Mouse (Mus musculus): ENCODE data around the gene Dgkh. TPM values are rescaled to one million over a fixed set of nuclear protein-coding genes. Genes with fewer than 3 reads are reported as not detected.

Gene Dgkh
- polyA plus RNA-seq, 1 experiment from 2014 or later: 1.7 TPM

DNA sequence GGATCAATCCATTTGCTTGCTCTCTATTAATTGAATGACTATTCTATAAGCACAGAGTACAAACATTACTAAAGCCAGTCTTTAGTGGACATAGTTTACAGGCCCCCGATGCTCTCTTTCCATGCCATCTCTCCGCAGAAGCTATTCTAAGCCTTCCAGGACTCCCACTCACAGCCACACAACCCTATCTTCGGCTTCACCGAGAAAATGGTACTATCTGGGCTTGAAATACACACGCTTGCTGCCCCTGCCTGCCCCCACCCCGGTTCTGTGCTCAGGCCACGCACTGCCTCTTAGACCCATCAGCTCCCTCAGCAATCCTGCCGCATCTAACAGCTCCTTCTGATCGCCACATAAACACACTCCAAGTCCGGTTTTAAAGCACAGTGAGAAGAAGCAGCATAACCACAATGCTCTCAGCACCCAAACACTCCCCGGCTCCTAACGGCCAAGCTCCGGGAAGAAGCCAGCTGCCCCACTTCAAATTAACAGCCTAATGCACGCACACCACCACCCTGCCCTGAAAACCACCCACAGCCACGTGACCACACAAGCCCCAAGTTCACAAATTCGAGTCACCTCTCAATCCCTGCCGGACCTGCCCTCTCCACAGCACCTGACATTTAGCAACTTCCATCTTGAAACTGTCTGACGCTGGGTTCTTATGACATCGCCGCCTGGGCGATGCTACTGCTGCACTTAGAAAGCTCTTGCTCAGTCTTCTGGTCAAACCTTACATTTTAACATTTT is 82.9 kb downstream of the Dgkh start:
- Histone ChIP-seq H3K4me2 (no peak overlapping the region), H3K4me3 (no peak overlapping the region), H3K27me3 (no peaks in the 10 kb centered on the region), H3K27ac (no peak overlapping the region), H3K36me3 (0 out of 2 replicates have a peak, but pooled peaks cover 2% of the 10 kb centered on the region), H3K9me3 (no peaks in the 10 kb centered on the region), H3K9ac (no peak overlapping the region), H3K4me1 (no peaks in the 10 kb centered on the region)
- no peak for ATAC-seq (ENCODE audit: insufficient number of reproducible peaks, insufficient read depth, low FRiP score, low TSS enrichment, low read depth)
- WGBS: 90% methylated on average over 21 of the region's 21 CpGs

DNA sequence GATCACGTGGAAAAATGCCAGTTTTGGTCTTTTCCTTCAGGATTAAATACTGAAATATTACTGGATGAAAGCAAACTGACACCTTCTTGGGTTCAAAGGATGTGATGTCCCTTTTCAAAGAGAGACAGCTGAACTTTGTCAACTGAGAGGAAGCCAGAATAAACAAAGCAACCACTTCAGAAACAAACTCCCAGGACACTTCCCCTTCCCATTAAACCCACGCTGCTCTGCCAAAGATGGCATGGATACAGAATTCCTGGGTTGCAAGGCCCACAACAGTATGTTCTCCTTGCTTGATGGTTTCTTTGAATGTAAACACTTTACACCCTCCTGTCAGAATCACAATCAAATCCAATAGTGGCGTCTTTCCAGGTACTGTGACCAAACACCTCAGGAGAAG is 87.0 kb downstream of the Dgkh start:
- H3K4me1 ChIP-seq: no peaks in the 10 kb centered on the region
- no peaks in the 10 kb centered on the region for H3K36me3 ChIP-seq
- no peak for ATAC-seq (ENCODE audit: insufficient number of reproducible peaks, insufficient read depth, low FRiP score, low TSS enrichment, low read depth)
- no peak overlapping the region for H3K9ac ChIP-seq
- WGBS: 77% methylated on average over 3 of the region's 3 CpGs
- no peak overlapping the region for H3K27ac ChIP-seq
- H3K27me3 ChIP-seq: no peaks in the 10 kb centered on the region
- no peak overlapping the region for H3K4me3 ChIP-seq
- no peaks in the 10 kb centered on the region for H3K9me3 ChIP-seq
- H3K4me2 ChIP-seq: no peak overlapping the region

GRCm38 (mm10) chr14:78641314-78641713 is 91.3 kb downstream of the Dgkh start:
- Histone ChIP-seq H3K36me3 (no peaks in the 10 kb centered on the region), H3K27me3 (no peaks in the 10 kb centered on the region), H3K9ac (no peak overlapping the region), H3K4me1 (no peaks in the 10 kb centered on the region), H3K27ac (no peak overlapping the region), H3K4me2 (no peak overlapping the region), H3K9me3 (no peaks in the 10 kb centered on the region), H3K4me3 (no peak overlapping the region)
- ATAC-seq (ENCODE audit: insufficient number of reproducible peaks, insufficient read depth, low FRiP score, low TSS enrichment, low read depth): no peak
- WGBS: 72% methylated on average over 7 of the region's 7 CpGs

- Histone ChIP-seq H3K9ac (no peak overlapping the region), H3K27ac (no peak overlapping the region), H3K4me2 (no peak overlapping the region), H3K36me3 (no peaks in the 10 kb centered on the region), H3K4me1 (no peaks in the 10 kb centered on the region), H3K4me3 (no peak overlapping the region), H3K9me3 (no peaks in the 10 kb centered on the region), H3K27me3 (no peaks in the 10 kb centered on the region)
- 83% methylated on average over 5 of the region's 5 CpGs for WGBS
- no peak for ATAC-seq (ENCODE audit: insufficient number of reproducible peaks, insufficient read depth, low FRiP score, low TSS enrichment, low read depth)
Measured at GRCm38 (mm10) chr14:78639691-78640090, 92.9 kb downstream of the Dgkh start.

DNA sequence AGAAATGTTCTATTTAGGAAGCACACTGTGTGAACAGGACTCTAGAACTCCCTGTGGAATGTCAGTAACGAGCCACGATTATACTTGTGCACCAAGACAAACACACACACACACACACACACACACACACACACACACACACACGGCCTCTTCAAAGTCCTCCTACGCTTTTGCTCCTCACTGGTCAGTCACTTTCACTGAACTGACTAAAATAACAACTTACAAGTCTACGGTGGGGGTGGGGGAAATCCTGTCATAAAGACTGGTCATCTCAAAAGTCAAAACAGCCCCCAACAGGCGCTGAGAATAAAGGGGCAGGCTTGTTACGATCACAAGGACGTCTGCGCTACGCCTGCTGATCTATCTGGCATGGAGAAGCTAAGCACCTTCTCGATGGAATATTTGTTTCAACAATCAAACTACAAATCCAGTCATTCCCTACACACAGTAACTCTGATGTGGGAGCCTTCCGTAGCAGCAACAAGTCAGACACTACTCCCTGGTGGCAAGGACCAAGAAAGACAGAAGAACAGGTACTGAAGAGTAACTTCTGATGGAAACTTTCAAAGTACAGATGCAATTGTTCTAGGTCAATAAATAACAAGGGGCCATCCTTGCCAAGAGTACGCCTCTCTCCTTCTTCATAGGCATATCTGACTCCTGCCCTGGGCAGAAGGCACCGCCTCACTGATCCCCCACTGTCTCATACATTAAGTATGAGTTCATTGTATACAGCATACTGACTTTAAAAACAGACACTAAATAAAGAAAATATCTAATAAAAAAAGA is 96.8 kb downstream of the Dgkh start:
- ATAC-seq (ENCODE audit: insufficient number of reproducible peaks, insufficient read depth, low FRiP score, low TSS enrichment, low read depth): no peak
- H3K27ac ChIP-seq: no peak overlapping the region
- H3K4me3 ChIP-seq: no peak overlapping the region
- H3K4me2 ChIP-seq: no peak overlapping the region
- no peaks in the 10 kb centered on the region for H3K9me3 ChIP-seq
- WGBS: 86% methylated on average over 14 of the region's 14 CpGs
- H3K36me3 ChIP-seq: no peaks in the 10 kb centered on the region
- H3K9ac ChIP-seq: no peak overlapping the region
- H3K4me1 ChIP-seq: no peaks in the 10 kb centered on the region
- no peaks in the 10 kb centered on the region for H3K27me3 ChIP-seq

DNA sequence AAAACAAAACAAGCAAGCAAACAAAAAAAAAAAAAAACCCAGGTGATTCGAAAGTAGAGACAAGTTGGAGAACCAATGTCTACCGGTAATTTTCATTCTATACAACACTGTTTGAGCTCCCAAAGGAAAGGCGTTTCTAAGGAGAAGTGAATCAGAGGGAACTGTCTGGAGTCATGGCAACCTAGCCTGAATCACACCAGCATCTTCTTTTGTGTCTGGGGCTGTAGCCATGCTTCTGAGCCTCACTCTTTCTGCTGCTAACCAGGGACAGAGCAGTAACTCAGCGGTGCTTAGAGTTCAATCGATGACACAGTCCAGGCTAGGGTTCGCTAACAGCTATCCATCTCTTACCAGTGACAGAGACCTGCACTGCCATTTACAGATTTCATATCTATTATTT is 99.8 kb downstream of the Dgkh start:
- no peak for ATAC-seq (ENCODE audit: insufficient number of reproducible peaks, insufficient read depth, low FRiP score, low TSS enrichment, low read depth)
- WGBS: 90% methylated on average over 6 of the region's 6 CpGs
- no peak overlapping the region for H3K9ac ChIP-seq
- no peaks in the 10 kb centered on the region for H3K27me3 ChIP-seq
- H3K4me2 ChIP-seq: no peak overlapping the region
- H3K9me3 ChIP-seq: no peaks in the 10 kb centered on the region
- H3K27ac ChIP-seq: no peak overlapping the region
- H3K4me1 ChIP-seq: no peaks in the 10 kb centered on the region
- H3K4me3 ChIP-seq: no peak overlapping the region
- no peaks in the 10 kb centered on the region for H3K36me3 ChIP-seq

- Histone ChIP-seq H3K36me3 (0 out of 2 replicates have a peak, but pooled peaks cover 4% of the 10 kb centered on the region), H3K4me1 (no peaks in the 10 kb centered on the region), H3K9me3 (no peaks in the 10 kb centered on the region), H3K4me3 (no peak overlapping the region), H3K9ac (no peak overlapping the region), H3K27ac (no peak overlapping the region), H3K4me2 (no peak overlapping the region), H3K27me3 (no peaks in the 10 kb centered on the region)
- no peak for ATAC-seq (ENCODE audit: insufficient number of reproducible peaks, insufficient read depth, low FRiP score, low TSS enrichment, low read depth)
- WGBS: 89% methylated on average over 4 of the region's 4 CpGs
Measured at GRCm38 (mm10) chr14:78630923-78631875, 101.4 kb downstream of the Dgkh start.

GRCm38 (mm10) chr14:78627516-78628275 is 104.9 kb downstream of the Dgkh start:
- Histone ChIP-seq H3K27ac (no peak overlapping the region), H3K9ac (no peak overlapping the region), H3K9me3 (no peaks in the 10 kb centered on the region), H3K27me3 (no peaks in the 10 kb centered on the region), H3K36me3 (peaks cover 4% of the 10 kb centered on the region; the same call in 1 of the 2 replicates), H3K4me2 (no peak overlapping the region), H3K4me1 (no peaks in the 10 kb centered on the region), H3K4me3 (no peak overlapping the region)
- ATAC-seq (ENCODE audit: insufficient number of reproducible peaks, insufficient read depth, low FRiP score, low TSS enrichment, low read depth): no peak
- 87% methylated on average over 21 of the region's 21 CpGs for WGBS

GRCm38 (mm10) chr14:78618883-78619295 is 113.7 kb downstream of the Dgkh start:
- 78% methylated on average over 9 of the region's 9 CpGs for WGBS
- no peak overlapping the region for H3K4me3 ChIP-seq
- H3K27ac ChIP-seq: no peak overlapping the region
- no peaks in the 10 kb centered on the region for H3K27me3 ChIP-seq
- H3K4me2 ChIP-seq: no peak overlapping the region
- peaks cover 7% of the 10 kb centered on the region; the same call in 1 of the 2 replicates for H3K36me3 ChIP-seq
- no peaks in the 10 kb centered on the region for H3K9me3 ChIP-seq
- no peaks in the 10 kb centered on the region for H3K4me1 ChIP-seq
- ATAC-seq (ENCODE audit: insufficient number of reproducible peaks, insufficient read depth, low FRiP score, low TSS enrichment, low read depth): no peak
- H3K9ac ChIP-seq: no peak overlapping the region

GRCm38 (mm10) chr14:78613569-78613968 is 119.0 kb downstream of the Dgkh start:
- Histone ChIP-seq H3K4me1 (no peaks in the 10 kb centered on the region), H3K36me3 (peaks cover 7% of the 10 kb centered on the region; the same call in 1 of the 2 replicates), H3K4me3 (no peak overlapping the region), H3K9ac (no peak overlapping the region), H3K27me3 (no peaks in the 10 kb centered on the region), H3K27ac (no peak overlapping the region), H3K9me3 (no peaks in the 10 kb centered on the region), H3K4me2 (no peak overlapping the region)
- ATAC-seq (ENCODE audit: insufficient number of reproducible peaks, insufficient read depth, low FRiP score, low TSS enrichment, low read depth): no peak
- 73% methylated on average over 5 of the region's 5 CpGs for WGBS

Measured in embryonic facial prominence, embryonic 13.5 days (tissue).